Mouse (Mus musculus) adrenal gland, postnatal 10 days (tissue): ENCODE results near the gene Rdh16. TPM values are rescaled to one million over a fixed set of nuclear protein-coding genes. Genes with fewer than 3 reads are reported as not detected.
"Not testable (repeated sequence)": the region's sequence is repeated elsewhere in the genome, so short reads cannot be mapped to it uniquely, and the experiment has no call there.

Source experiments
- DNase-seq: peaks from one replicate; pipeline ENCODE4 v3.0.0; 2021; ENCODE audit warnings: mixed read lengths
- total RNA-seq, 2 experiments: library from RNA; stranded (reverse); gene quantifications; 2 replicates each; pipeline ENCODE4 v1.2.3; 2021

The Rdh16 gene
- total RNA-seq, 2 experiments from 2014 or later: 1.2 to 3.6 TPM

DNA sequence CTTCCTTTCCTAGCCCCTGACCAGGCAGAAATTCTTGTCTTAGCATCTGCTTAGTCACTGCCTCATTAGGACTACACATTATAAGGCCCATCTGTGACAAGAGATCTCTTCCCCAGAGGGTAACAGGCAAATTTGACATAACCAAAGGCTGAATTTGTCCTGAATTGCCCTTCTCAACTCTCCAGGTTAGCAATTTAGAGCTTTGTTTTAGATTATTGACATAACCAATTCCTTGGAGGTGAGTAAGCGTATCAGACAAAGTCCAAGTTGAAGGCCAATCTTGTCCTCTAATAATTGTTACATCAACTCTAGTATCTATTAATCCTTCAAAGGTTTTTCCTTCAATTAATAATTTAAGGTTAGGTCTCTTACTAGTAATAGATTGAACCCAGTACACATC lies 33.2 kb downstream of the Rdh16 start:
- DNase-seq: not testable (repeated sequence)

DNA sequence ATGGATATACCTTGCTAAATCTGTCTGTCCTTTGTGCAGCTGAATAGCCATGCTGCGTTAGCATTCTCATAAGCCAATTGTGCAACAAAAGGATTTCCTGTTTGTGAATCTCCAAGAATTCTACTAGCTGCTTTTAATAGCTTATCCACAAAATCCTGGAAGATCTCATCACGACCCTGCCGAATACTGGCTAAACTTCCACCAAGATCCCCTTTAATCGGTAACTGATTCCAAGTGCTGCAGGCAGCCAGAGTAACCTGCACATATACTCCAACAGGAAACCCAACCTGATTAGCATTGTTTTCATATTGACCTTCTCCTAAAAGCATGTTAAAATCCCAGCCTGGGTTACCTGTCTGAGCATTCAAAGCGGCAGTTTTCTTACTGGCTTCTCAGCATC lies 34.3 kb downstream of the Rdh16 start:
- DNase-seq: no peak

DNA sequence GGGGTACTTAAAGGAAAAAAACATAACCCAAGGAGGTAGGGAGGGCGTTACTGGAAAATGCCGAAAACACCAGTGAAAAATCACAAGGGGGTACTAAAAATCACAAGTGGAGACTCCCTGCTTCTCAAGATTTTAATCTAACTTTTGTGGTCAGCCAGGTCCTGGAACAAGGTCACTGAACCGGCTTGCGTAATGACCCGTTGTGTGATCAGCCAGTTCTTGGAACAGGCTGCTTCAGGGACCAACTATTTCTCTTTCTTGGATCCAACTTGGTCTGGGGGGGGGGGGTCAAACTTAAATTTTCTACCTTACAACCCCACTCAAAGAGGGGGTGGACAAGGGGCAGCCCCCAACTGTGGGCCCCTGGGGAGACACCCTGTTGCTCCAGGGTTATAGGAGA lies 36.8 kb downstream of the Rdh16 start:
- peak; percentile 29 for DNase-seq

DNA sequence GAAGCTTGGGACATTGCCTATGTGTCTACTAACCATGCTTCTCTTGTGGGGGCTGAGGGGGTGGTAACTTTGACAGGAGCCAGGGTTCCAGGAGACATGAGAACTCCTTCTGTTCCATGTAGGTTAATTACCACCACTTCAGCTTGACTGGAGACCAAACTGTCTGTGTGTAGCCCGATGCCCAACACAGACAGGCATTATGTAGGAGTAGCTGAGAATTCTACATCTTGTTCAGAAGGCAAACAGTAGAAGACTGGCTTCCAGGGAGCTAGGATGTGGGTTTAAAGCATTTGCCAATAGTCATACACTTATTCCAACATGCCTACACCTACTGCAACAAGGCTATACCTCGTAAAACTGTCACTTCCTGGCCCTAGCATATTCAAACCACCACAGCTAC lies 37.6 kb downstream of the Rdh16 start:
- no peak for DNase-seq

DNA sequence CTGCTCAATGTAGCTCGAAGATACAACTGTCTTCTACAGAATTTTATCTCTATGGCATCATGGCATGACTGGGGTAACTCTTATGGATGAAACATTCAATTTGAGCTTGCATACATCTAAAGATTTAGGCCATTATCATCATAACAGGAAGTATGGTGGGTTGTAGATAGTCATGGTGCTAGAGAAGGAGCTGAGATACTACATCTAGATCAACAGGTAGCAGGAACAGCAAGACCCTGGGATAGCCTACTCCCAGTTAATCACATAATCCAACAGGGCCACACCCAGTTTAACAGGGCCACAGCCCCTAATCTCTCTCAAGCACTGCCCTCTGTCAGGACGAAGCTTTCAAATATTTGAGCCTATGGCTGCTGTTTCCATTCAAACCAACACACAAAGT lies 39.8 kb downstream of the Rdh16 start:
- no peak for DNase-seq

DNA sequence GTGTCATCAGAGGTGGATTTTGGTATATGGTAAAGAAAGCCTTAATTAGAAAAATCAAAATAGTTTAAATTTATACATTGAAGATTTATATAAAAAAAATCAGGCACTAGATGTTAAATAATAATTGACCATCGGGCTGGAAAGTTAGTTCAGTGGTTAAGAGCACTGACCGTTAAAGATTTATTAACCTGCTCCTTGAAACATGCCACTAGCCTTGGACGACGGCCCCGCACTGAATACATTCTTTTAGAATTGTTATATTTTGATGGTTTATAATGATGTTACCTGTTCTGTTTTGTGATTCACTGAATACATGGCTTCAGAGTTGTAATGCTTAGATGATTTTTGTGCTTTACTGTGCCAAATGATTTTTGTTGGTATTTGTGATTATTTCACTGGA lies 45.0 kb downstream of the Rdh16 start:
- DNase-seq: not testable (repeated sequence)

DNA sequence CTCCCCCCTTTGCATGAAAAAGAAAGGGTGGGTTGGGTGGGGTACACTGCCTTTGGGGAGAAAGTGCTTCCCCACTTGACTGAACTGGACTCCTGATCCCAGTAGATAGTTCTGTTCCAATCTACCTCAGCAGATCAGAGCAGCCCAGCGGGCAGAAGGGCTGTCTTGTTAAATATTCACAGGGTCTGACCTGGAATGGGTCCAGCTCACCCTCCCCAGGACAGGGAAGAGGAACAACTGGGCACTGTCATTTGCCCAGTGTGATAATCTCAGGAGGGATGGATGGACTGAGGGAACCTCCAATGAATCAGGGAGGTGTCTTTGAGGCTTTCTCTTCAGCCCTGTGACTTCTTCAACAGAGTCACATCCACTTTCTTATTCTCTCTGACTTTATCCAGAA lies 47.1 kb downstream of the Rdh16 start:
- DNase-seq: no peak

DNA sequence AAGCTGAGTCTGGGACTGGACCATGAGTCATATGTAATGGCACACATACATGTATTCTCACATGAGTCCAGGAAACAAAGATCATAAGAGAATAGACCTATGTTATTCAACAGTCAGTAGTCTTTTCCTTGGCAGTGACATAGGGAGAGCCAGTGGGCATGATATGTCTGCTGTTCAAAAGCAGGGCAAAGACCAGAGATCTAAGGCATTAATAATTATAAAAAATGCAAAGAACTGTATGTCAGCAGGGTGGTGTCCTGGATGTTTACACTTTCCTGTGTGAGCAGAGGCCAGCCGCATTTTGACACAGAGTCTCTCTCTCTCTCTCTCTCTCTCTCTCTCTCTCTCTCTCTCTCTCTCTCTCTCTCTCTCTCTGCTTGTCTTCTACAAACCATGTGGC lies 48.7 kb downstream of the Rdh16 start, which contains the start of gene Rdh19:
Rdh19 (plus strand) TSS at position 301 of the 400 bp plus-strand sequence.
- no peak for DNase-seq

DNA sequence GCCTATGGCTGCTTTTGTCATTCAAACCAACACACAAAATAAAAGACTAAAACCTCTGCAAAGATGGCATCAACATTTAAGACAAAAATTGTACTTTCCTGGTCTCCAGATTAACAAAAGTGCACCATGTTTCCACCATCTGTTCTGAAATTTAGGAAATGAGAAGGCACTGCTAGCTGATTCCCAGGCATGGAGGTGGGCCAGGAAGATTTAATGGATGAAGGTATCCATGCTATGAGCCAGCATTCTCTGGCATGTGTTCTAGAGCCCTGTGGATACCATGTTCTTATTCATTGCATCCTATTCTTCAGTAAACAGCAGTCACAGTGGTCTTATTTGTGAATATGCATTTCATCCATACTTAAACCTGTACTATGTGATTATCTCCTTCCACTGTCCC lies 55.4 kb downstream of the Rdh16 start:
- DNase-seq: no peak

DNA sequence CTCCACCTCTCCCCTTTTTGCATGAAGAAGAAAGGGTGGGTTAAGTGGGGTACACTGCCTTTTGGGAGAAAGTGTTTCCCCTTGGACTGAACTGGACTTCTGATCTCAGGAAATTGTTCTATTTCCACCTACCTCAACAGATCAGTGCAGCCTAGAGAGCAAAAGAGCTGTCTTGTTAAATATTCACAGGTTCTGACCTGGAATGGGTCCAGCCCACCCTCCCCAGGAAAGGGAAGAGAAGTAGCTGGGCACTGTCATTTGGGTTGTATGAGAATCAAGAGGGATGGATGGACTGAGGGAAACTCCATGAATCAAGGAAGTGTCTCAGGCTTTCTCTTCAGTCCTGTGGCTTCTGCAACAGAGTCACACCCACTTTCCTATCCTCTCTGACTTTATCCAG lies 64.0 kb downstream of the Rdh16 start:
- DNase-seq: no peak

DNA sequence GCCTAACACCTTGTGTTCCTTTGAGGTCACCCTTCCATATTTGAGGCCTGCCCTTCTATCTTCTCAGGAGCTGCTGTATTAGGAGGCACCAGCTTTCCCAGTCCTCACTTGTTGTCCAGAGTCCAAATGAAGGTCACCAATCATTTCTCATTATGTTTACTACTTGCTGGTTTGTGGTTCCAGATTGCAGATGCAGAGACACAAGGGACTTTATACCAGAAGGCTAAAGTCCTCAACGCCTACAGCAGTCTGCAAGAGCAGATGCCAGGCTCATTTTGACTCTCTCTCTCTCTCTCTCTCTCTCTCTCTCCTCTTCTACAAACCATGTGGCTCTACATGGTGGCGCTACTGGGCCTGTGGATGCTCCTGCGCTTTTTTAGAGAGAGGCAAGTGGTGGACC lies 65.3 kb downstream of the Rdh16 start, which contains the start of gene Rdh16f2:
Rdh16f2 (plus strand) TSS at position 243 of the 400 bp plus-strand sequence.
- DNase-seq: no peak

DNA sequence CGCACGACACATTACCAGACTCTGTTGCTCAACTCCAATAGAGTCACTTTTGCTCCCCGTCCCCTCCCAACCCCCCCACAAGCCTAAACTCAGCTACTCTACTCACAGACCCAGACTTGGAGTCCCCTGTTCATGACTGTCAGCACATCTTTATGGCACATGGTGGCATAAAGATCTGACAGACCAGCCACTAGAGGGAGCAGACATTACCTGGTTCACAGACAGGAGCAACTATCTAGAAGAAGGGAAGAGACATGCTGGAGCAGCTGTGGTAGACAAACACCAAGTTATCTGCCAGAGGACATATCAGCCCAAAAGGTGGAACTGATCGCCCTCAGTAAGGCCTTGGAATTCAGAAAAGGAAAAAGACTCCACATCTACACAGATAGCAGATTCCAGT lies 71.5 kb downstream of the Rdh16 start:
- DNase-seq: no peak

DNA sequence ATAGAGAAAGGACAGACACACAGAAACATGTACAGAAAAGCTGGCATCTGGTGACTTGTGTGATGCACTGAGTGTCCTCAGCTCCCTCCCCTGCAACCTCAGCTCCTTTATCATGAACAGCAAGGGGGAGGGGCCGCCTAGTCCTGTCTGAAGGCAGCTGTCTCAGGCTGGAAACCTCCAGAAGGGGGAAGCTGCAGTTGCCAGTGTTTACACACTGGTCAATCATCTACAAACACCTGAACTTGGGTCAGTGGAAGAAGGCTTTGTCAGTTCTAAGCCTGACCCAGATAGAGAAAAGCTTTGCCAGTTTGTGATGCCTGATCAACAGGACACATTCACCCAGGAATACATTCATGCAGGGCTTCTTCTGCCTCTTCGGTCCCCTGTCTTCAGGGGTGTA lies 76.7 kb downstream of the Rdh16 start:
- DNase-seq: no peak

DNA sequence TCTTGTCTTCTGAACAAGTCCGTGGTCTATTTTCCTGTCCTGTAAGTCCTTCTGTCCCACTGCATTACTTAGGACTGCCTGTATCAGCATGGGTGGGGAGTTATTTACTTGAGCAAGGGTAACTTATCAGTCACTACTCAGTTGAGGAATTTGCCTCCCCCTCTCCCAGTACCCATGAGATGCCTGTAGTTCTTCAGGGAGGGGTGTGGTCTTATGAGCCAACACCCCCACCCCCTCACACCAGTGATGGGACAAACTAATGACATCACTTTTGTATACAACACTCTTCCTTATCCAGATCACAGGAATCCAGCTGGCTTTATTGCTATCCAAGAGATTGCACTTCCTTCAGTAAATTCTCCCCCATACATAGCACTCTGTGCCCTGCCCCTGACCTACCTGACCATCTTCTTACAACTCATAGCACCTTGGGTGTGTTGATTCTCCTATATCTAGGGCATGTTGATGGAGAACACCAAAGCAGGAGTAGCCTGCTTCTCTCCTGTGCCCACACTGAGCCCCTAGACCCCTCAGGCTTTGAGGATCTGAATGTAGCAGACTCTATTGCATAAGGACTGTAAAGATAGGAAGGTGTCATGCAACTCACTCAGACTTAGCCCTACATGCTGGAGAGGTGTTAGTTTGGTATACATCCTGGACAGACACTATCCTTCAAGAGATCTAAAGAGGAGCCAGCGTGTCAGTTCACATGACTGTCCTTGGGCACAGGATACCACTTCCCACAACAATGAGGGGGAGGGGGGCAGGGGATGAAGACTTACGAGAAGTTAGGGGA lies 77.5 kb downstream of the Rdh16 start:
- DNase-seq: no peak

DNA sequence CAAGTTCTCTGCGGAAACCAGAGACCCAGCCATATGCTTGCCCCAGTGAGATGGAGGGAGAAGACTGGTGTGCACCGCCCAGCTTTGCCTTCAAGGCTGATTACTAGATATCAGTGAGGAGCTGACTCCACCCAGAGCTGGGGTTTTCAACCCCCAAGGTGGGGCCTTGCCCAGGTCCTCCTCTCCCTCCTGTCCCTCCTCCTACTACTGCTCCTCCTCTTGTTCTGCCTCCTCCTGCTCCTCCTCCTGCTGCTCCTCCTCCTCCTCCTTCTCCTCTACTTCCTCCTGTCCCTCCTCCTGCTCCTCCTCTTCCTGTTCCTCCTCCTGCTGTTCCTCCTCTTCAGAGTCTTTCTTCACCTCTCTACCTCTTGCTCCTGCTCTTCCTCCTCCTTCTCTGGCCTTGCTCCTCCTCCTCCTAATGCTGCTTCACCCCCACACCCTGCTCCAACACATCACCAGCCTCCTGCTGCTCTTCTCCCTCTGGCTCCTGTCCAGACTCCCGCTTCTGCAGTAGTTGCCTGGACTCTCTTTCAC lies 78.3 kb downstream of the Rdh16 start:
- no peak for DNase-seq

DNA sequence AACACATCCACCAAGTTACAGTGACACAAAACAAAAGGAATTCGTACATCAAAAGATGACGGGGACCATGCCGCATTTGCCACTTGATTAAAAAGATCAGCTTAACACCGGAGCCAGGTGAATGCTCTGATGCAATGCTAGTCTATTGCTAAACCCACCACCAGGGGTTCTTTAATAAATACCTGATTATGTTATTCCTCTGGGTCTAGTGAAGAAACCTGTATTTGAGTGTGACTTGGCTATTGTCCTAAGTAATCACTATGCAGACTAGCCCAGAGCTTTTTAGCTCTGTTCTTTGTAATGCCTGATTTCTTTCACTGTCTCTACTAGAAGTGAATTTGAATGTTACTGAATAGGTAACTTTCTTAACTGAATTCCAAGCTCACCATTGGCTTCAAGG lies 80.1 kb downstream of the Rdh16 start:
- DNase-seq: no peak

DNA sequence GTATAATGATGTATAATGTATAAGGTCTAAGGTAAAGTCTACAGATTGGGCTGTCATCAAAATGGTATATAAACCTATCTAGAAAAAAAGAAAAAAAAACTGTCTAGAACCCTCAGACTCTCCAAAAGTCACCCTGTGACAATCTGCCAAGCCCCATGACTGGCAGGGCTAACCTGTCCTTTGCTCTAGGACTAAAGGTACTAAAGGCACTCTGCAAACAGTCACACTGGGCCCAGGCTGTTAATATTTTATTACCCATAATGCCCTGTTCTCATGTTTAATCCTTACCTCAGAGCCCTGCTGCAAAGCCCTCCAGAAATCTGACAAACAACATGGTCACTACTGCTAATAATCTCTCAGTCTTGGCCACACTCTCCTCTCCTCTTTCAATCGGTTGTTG lies 85.6 kb downstream of the Rdh16 start:
- no peak for DNase-seq

DNA sequence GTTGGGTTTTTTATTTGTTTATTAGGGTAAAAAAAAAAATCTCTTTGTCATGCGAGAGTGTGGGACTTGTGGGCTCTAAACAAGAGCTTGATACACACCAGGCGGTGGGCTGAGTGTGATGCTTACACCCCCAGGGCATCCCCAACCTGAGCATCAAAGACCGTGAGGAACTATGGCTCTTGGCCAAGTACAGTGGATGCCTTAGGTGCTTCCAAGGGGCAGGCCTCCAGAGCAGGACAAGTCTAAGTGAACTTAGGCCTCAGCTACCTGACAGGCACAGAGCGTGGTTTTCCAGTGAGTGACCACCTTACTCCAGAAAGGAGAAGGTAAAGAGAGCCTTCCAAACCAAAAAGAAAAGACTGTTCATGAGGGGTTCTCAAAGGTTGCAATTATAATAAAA lies 86.0 kb downstream of the Rdh16 start:
- no peak for DNase-seq

DNA sequence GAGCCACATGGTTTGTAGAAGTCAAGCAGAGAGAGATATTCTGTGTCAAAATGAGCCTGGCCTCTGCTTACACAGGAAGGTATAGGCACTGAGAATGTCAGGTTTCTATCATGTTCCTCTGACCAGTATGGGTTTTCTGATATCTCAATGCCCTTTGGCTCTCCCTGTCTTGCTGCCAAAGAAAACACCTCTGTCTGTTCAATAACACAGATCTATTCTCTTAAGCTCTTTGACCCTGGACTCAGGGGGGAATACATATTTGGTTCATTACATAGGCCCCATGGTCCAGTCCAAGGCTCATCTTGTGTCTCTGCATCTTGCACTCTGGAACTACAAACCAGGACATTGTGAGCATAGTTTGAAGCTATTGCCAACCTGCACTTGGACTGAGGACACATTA lies 87.7 kb downstream of the Rdh16 start, which contains the start of gene Rdh7:
Rdh7 (minus strand) TSS at position 213 of the 400 bp plus-strand sequence.
- no peak for DNase-seq

DNA sequence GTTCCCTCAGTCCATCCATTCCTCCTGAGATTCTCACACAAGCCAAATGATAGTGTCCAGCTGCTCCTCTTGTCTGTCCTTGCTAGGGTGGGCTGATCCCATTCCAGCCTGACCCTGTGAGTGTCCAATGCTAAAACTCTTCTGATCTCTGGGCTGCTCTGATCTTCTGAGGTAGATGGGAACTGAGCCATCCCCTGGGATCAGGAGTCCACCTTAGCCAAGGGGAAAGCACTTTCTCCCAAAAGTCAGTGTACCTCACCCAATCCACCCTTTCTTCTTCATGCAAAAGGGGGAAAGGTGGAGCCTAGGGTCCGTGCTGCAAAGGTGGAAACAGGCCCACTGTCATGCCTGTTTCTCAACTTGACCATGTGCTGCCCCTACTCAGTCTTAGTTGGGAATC lies 90.5 kb downstream of the Rdh16 start:
- DNase-seq: no peak

DNA sequence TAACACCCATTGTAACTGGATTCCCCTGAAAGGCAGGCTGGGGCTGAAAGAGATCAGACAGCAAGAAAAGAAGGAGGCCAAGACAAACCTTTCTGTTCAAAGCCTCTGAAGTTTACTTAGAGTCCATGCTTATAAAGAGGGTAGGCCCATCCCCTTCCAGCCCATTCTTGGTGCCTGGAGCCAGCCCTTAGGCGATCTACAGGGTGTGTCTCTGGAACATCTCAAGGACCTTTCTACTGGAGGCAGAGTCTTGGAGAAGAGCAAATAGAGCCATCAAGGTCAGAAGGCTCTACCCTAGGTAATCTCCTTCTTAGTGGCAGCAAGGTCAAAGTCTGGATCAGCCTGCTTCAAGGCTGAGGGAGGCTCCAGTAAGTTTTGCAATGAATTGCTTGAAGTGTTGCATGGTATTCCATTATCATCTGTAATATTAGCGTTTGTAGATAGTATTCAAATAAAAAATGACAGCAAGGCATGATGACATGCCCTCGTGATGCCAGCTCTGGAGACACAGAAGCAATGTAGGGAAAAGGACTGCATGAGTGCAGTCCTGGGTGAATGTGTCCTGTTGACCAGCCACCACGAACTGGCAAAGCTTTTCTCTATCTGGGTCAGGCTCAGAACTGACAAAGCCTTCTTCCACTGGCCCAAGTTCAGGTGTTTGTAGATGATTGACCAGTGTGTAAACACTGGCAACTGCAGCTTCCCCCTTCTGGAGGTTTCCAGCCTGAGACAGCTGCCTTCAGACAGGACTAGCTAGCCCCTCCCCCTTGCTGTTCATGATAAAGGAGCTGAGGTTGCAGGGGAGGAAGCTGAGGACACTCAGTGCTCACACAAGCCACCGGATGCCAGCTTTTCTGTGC lies 92.4 kb downstream of the Rdh16 start:
- not testable (repeated sequence) for DNase-seq
